Mouse (Mus musculus): ENCODE measurements around the gene Usp22. TPM values are rescaled to one million over a fixed set of nuclear protein-coding genes. Genes with fewer than 3 reads are reported as not detected.

The Usp22 gene
- polyA plus RNA-seq, 1 experiment from 2014 or later: 60.7 TPM

GRCm38 (mm10) chr11:61159796-61160732 is 14.8 kb downstream of the Usp22 start:
- 0 out of 2 replicates have a peak, but pooled peaks cover 2% of the 10 kb centered on the region for H3K4me1 ChIP-seq (replicated peaks)
- H3K27ac ChIP-seq: no peak overlapping the region
- peaks cover 98% of the 10 kb centered on the region for H3K36me3 ChIP-seq
- no peaks in the 10 kb centered on the region for H3K27me3 ChIP-seq
- 66% methylated on average over 11 of the region's 11 CpGs for WGBS
- no peak overlapping the region for H3K4me2 ChIP-seq
- ATAC-seq (replicated peaks; ENCODE audit: insufficient number of reproducible peaks, insufficient read depth, low FRiP score, low read depth): no peak
- H3K9ac ChIP-seq: no peak overlapping the region
- no peaks in the 10 kb centered on the region for H3K9me3 ChIP-seq (replicated peaks)
- H3K4me3 ChIP-seq: no peak overlapping the region

GRCm38 (mm10) chr11:61158141-61158540 is 16.7 kb downstream of the Usp22 start:
- Histone ChIP-seq H3K4me1 (replicated peaks) (0 out of 2 replicates have a peak, but pooled peaks cover 2% of the 10 kb centered on the region), H3K4me2 (no peak overlapping the region), H3K9me3 (replicated peaks) (no peaks in the 10 kb centered on the region), H3K9ac (no peak overlapping the region), H3K27ac (no peak overlapping the region), H3K36me3 (peaks cover 98% of the 10 kb centered on the region), H3K4me3 (no peak overlapping the region), H3K27me3 (no peaks in the 10 kb centered on the region)
- no peak for ATAC-seq (replicated peaks; ENCODE audit: insufficient number of reproducible peaks, insufficient read depth, low FRiP score, low read depth)
- 78% methylated on average over 3 of the region's 3 CpGs for WGBS

- Histone ChIP-seq H3K4me3 (no peak overlapping the region), H3K4me2 (no peak overlapping the region), H3K36me3 (peaks cover 93% of the 10 kb centered on the region), H3K9ac (no peak overlapping the region), H3K27me3 (no peaks in the 10 kb centered on the region), H3K27ac (no peak overlapping the region), H3K9me3 (replicated peaks) (no peaks in the 10 kb centered on the region), H3K4me1 (replicated peaks) (0 out of 2 replicates have a peak, but pooled peaks cover 2% of the 10 kb centered on the region)
- 53% methylated on average over 2 of the region's 2 CpGs for WGBS
- no peak; the same call in 1 of the 2 replicates for ATAC-seq (replicated peaks; ENCODE audit: insufficient number of reproducible peaks, insufficient read depth, low FRiP score, low read depth)
These were observed 19.1 kb downstream of the Usp22 start for GRCm38 (mm10) chr11:61155727-61156126.

- Histone ChIP-seq H3K4me1 (replicated peaks) (peaks cover 10% of the 10 kb centered on the region), H3K27ac (no peak overlapping the region), H3K4me2 (no peak overlapping the region), H3K4me3 (no peak overlapping the region), H3K9me3 (replicated peaks) (no peaks in the 10 kb centered on the region), H3K36me3 (peaks cover 42% of the 10 kb centered on the region), H3K27me3 (peaks cover 16% of the 10 kb centered on the region; the same call in 1 of the 2 replicates), H3K9ac (no peak overlapping the region)
- WGBS: 77% methylated on average over 6 of the region's 6 CpGs
- ATAC-seq (replicated peaks; ENCODE audit: insufficient number of reproducible peaks, insufficient read depth, low FRiP score, low read depth): no peak
These were observed 24.4 kb downstream of the Usp22 start for GRCm38 (mm10) chr11:61150233-61151001.

GRCm38 (mm10) chr11:61147300-61147683 is 27.6 kb downstream of the Usp22 start:
- H3K4me3 ChIP-seq: peak overlapping the region; percentile 49
- H3K27ac ChIP-seq: no peak overlapping the region
- H3K9ac ChIP-seq: peak overlapping the region; percentile 46
- ATAC-seq (replicated peaks; ENCODE audit: insufficient number of reproducible peaks, insufficient read depth, low FRiP score, low read depth): peak; percentile 43; the same call in 1 of the 2 replicates
- peaks cover 15% of the 10 kb centered on the region for H3K4me1 ChIP-seq (replicated peaks)
- peaks cover 11% of the 10 kb centered on the region for H3K36me3 ChIP-seq
- 12% methylated on average over 32 of the region's 32 CpGs for WGBS
- peak overlapping the region; percentile 84 for H3K4me2 ChIP-seq
- H3K9me3 ChIP-seq (replicated peaks): no peaks in the 10 kb centered on the region
- peaks cover 16% of the 10 kb centered on the region; the same call in 1 of the 2 replicates for H3K27me3 ChIP-seq

GRCm38 (mm10) chr11:61146645-61147299 is 28.1 kb downstream of the Usp22 start:
- Histone ChIP-seq H3K4me2 (peak overlapping the region; percentile 84), H3K36me3 (0 out of 2 replicates have a peak, but pooled peaks cover 6% of the 10 kb centered on the region), H3K9me3 (replicated peaks) (no peaks in the 10 kb centered on the region), H3K9ac (peak overlapping the region; percentile 46), H3K4me1 (replicated peaks) (peaks cover 15% of the 10 kb centered on the region), H3K27me3 (peaks cover 16% of the 10 kb centered on the region; the same call in 1 of the 2 replicates), H3K27ac (no peak overlapping the region), H3K4me3 (peak overlapping the region; percentile 49)
- 22% methylated on average over 20 of the region's 20 CpGs for WGBS
- no peak for ATAC-seq (replicated peaks; ENCODE audit: insufficient number of reproducible peaks, insufficient read depth, low FRiP score, low read depth)

GRCm38 (mm10) chr11:61145551-61145950 is 29.3 kb downstream of the Usp22 start:
- H3K4me2 ChIP-seq: no peak overlapping the region
- H3K4me1 ChIP-seq (replicated peaks): peaks cover 15% of the 10 kb centered on the region
- peaks cover 16% of the 10 kb centered on the region; the same call in 1 of the 2 replicates for H3K27me3 ChIP-seq
- no peaks in the 10 kb centered on the region for H3K36me3 ChIP-seq
- H3K9ac ChIP-seq: no peak overlapping the region
- no peak overlapping the region for H3K27ac ChIP-seq
- 80% methylated on average over 8 of the region's 8 CpGs for WGBS
- H3K4me3 ChIP-seq: no peak overlapping the region
- H3K9me3 ChIP-seq (replicated peaks): no peaks in the 10 kb centered on the region
- ATAC-seq (replicated peaks; ENCODE audit: insufficient number of reproducible peaks, insufficient read depth, low FRiP score, low read depth): no peak

GRCm38 (mm10) chr11:61143564-61144469 is 31.0 kb downstream of the Usp22 start:
- H3K4me2 ChIP-seq: peak overlapping the region; percentile 29; the same call in 1 of the 2 replicates
- no peak overlapping the region for H3K9ac ChIP-seq
- no peaks in the 10 kb centered on the region for H3K9me3 ChIP-seq (replicated peaks)
- ATAC-seq (replicated peaks; ENCODE audit: insufficient number of reproducible peaks, insufficient read depth, low FRiP score, low read depth): no peak
- H3K27ac ChIP-seq: no peak overlapping the region
- H3K27me3 ChIP-seq: peaks cover 16% of the 10 kb centered on the region; the same call in 1 of the 2 replicates
- H3K36me3 ChIP-seq: no peaks in the 10 kb centered on the region
- H3K4me3 ChIP-seq: no peak overlapping the region
- 59% methylated on average over 7 of the region's 7 CpGs for WGBS
- H3K4me1 ChIP-seq (replicated peaks): peaks cover 15% of the 10 kb centered on the region

- peaks cover 15% of the 10 kb centered on the region for H3K4me1 ChIP-seq (replicated peaks)
- H3K36me3 ChIP-seq: no peaks in the 10 kb centered on the region
- WGBS: 40% methylated on average over 6 of the region's 6 CpGs
- no peak for ATAC-seq (replicated peaks; ENCODE audit: insufficient number of reproducible peaks, insufficient read depth, low FRiP score, low read depth)
- peak overlapping the region; percentile 31 for H3K4me3 ChIP-seq
- H3K9me3 ChIP-seq (replicated peaks): no peaks in the 10 kb centered on the region
- no peak overlapping the region for H3K27ac ChIP-seq
- H3K27me3 ChIP-seq: peaks cover 12% of the 10 kb centered on the region; the same call in 1 of the 2 replicates
- H3K4me2 ChIP-seq: peak overlapping the region; percentile 29; the same call in 1 of the 2 replicates
- H3K9ac ChIP-seq: no peak overlapping the region
These were observed 31.8 kb downstream of the Usp22 start for GRCm38 (mm10) chr11:61142941-61143530.

- Histone ChIP-seq H3K27me3 (peaks cover 12% of the 10 kb centered on the region; the same call in 1 of the 2 replicates), H3K4me1 (replicated peaks) (peaks cover 11% of the 10 kb centered on the region), H3K27ac (no peak overlapping the region), H3K9me3 (replicated peaks) (no peaks in the 10 kb centered on the region), H3K9ac (no peak overlapping the region), H3K4me2 (peak overlapping the region; percentile 29; the same call in 1 of the 2 replicates), H3K4me3 (peak overlapping the region; percentile 31), H3K36me3 (no peaks in the 10 kb centered on the region)
- no peak for ATAC-seq (replicated peaks; ENCODE audit: insufficient number of reproducible peaks, insufficient read depth, low FRiP score, low read depth)
- 50% methylated on average over 3 of the region's 3 CpGs for WGBS
These were observed 32.6 kb downstream of the Usp22 start for GRCm38 (mm10) chr11:61142262-61142661.

All from heart, embryonic 15.5 days (tissue).